Mouse (Mus musculus): ENCODE results near the gene Cnih3. TPM values are rescaled to one million over a fixed set of nuclear protein-coding genes. Genes with fewer than 3 reads are reported as not detected.

Cnih3 gene
- total RNA-seq, 1 experiment = 0.22 TPM

DNA sequence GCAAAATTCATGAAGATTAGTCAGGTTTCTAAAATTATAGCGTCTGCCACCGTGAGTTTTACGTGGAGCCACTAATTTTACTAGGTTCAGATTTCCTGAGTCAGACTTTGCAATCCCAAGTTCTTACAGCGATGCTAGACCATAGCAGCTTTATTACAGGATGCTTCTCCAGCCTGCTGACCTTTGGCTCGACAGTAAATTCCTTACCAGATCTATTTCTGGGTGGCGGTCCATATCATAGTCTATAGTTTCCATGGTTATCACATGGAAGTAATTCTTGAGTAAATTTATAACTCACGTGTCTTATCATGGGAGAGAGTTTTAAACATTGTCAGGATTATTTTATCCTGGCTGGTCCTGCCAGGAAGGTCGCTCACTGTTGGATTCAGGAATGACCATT is 117.0 kb downstream of the Cnih3 start:
- in situ Hi-C loops (cut with MboI; ENCODE audit: low sequenced_read_pairs in 2 of 2, unreplicated experiment in 2 of 2) = no loop called here
- Histone ChIP-seq H3K4me1 (ENCODE audit: control insufficient read depth in 2 of 2, insufficient read depth in 2 of 2, low read length in 2 of 2, poor library complexity in 1 of 2) (no peaks in the 10 kb centered on the region), H3K4me3 (ENCODE audit: insufficient read depth in 1 of 2, low read depth in 1 of 2, low read length in 2 of 2, poor library complexity in 1 of 2, severe bottlenecking in 1 of 2) (no peak overlapping the region), H3K27ac (ENCODE audit: insufficient read depth, low read depth, low read length, poor library complexity, severe bottlenecking) (no peak overlapping the region), H3K9ac (ENCODE audit: insufficient read depth, low read depth, low read length, poor library complexity, severe bottlenecking) (no peak overlapping the region), H3K9me3 (ENCODE audit: control insufficient read depth, insufficient read depth, low read depth, low read length) (no peaks in the 10 kb centered on the region), H3K36me3 (ENCODE audit: control insufficient read depth, insufficient read depth, low read length, poor library complexity, severe bottlenecking) (no peaks in the 10 kb centered on the region)
- TF ChIP-seq ZNF384 (IDR thresholded peaks at IDR 0.05; ENCODE audit: low read depth, low read length) = no peak
- no peak for TF ChIP-seq MAFK (IDR thresholded peaks at IDR 0.05; ENCODE audit: insufficient read depth, low read depth, low read length)
- TF ChIP-seq CHD2 (IDR thresholded peaks at IDR 0.05; ENCODE audit: low read depth, low read length) = no peak
- TF ChIP-seq HCFC1 (IDR thresholded peaks at IDR 0.05; ENCODE audit: borderline replicate concordance, insufficient read depth, low read length) = no peak
- TF ChIP-seq ZC3H11A (IDR thresholded peaks at IDR 0.05; ENCODE audit: borderline replicate concordance, low read depth, low read length) = no peak
- no peak for DNase-seq (ENCODE audit: low read depth, low spot score)

DNA sequence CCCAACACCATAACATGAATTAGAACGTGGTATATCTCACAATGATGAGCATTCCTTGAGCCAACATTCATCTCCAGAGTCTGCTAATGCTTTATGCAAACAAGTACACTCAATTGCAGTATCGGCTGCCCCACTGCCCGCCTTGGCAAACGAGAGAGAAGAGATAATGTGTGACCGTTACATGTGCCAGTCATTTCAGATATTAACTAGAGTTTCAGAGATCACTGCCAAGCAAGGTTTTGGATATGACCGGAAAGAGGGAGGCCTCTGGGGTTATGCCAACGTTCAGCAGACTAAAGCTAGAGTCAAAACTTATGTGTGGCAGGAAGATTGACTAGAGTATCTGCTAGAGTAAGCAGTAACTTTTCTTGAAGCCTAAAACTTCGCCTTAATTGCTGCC is 123.7 kb downstream of the Cnih3 start:
- Histone ChIP-seq H3K4me3 (ENCODE audit: insufficient read depth in 1 of 2, low read depth in 1 of 2, low read length in 2 of 2, poor library complexity in 1 of 2, severe bottlenecking in 1 of 2) (no peak overlapping the region), H3K4me1 (ENCODE audit: control insufficient read depth in 2 of 2, insufficient read depth in 2 of 2, low read length in 2 of 2, poor library complexity in 1 of 2) (no peaks in the 10 kb centered on the region), H3K9ac (ENCODE audit: insufficient read depth, low read depth, low read length, poor library complexity, severe bottlenecking) (no peak overlapping the region), H3K27ac (ENCODE audit: insufficient read depth, low read depth, low read length, poor library complexity, severe bottlenecking) (no peak overlapping the region), H3K36me3 (ENCODE audit: control insufficient read depth, insufficient read depth, low read length, poor library complexity, severe bottlenecking) (no peaks in the 10 kb centered on the region), H3K9me3 (ENCODE audit: control insufficient read depth, insufficient read depth, low read depth, low read length) (no peaks in the 10 kb centered on the region)
- no peak for DNase-seq (ENCODE audit: low read depth, low spot score)
- TF ChIP-seq HCFC1 (IDR thresholded peaks at IDR 0.05; ENCODE audit: borderline replicate concordance, insufficient read depth, low read length) (no peak), CHD2 (IDR thresholded peaks at IDR 0.05; ENCODE audit: low read depth, low read length) (no peak), MAFK (IDR thresholded peaks at IDR 0.05; ENCODE audit: insufficient read depth, low read depth, low read length) (no peak), ZC3H11A (IDR thresholded peaks at IDR 0.05; ENCODE audit: borderline replicate concordance, low read depth, low read length) (no peak), ZNF384 (IDR thresholded peaks at IDR 0.05; ENCODE audit: low read depth, low read length) (no peak)
- in situ Hi-C loops (cut with MboI; ENCODE audit: low sequenced_read_pairs in 2 of 2, unreplicated experiment in 2 of 2) = no loop called here

DNA sequence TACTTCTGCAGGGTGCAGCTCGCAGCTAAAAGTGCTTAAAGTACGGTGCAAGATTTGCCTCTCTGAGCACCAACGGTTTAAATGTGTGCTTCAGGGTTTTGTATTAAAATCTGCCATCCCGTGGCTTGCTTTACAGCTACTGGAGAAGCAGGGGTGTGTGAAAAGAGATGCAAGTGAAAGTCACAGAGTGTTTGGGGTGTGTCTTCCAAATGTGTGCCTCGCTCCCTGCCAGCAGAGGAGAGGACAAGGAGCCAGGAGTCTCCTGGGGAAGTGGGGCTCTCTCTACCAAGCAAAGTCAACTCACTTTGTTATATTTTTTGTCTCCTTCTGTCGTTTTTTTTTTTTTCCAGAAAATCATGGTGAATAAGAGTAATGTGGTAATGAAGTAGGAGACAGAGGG is 124.1 kb downstream of the Cnih3 start:
- no peaks in the 10 kb centered on the region for H3K9me3 ChIP-seq (ENCODE audit: control insufficient read depth, insufficient read depth, low read depth, low read length)
- H3K36me3 ChIP-seq (ENCODE audit: control insufficient read depth, insufficient read depth, low read length, poor library complexity, severe bottlenecking) = no peaks in the 10 kb centered on the region
- no peaks in the 10 kb centered on the region for H3K4me1 ChIP-seq (ENCODE audit: control insufficient read depth in 2 of 2, insufficient read depth in 2 of 2, low read length in 2 of 2, poor library complexity in 1 of 2)
- H3K4me3 ChIP-seq (ENCODE audit: insufficient read depth in 1 of 2, low read depth in 1 of 2, low read length in 2 of 2, poor library complexity in 1 of 2, severe bottlenecking in 1 of 2) = no peak overlapping the region
- in situ Hi-C loops (cut with MboI; ENCODE audit: low sequenced_read_pairs in 2 of 2, unreplicated experiment in 2 of 2) = no loop called here
- no peak for DNase-seq (ENCODE audit: low read depth, low spot score)
- no peak for TF ChIP-seq MAFK (IDR thresholded peaks at IDR 0.05; ENCODE audit: insufficient read depth, low read depth, low read length)
- no peak for TF ChIP-seq ZNF384 (IDR thresholded peaks at IDR 0.05; ENCODE audit: low read depth, low read length)
- no peak for TF ChIP-seq HCFC1 (IDR thresholded peaks at IDR 0.05; ENCODE audit: borderline replicate concordance, insufficient read depth, low read length)
- TF ChIP-seq ZC3H11A (IDR thresholded peaks at IDR 0.05; ENCODE audit: borderline replicate concordance, low read depth, low read length) = no peak
- no peak for TF ChIP-seq CHD2 (IDR thresholded peaks at IDR 0.05; ENCODE audit: low read depth, low read length)
- no peak overlapping the region for H3K27ac ChIP-seq (ENCODE audit: insufficient read depth, low read depth, low read length, poor library complexity, severe bottlenecking)
- no peak overlapping the region for H3K9ac ChIP-seq (ENCODE audit: insufficient read depth, low read depth, low read length, poor library complexity, severe bottlenecking)

DNA sequence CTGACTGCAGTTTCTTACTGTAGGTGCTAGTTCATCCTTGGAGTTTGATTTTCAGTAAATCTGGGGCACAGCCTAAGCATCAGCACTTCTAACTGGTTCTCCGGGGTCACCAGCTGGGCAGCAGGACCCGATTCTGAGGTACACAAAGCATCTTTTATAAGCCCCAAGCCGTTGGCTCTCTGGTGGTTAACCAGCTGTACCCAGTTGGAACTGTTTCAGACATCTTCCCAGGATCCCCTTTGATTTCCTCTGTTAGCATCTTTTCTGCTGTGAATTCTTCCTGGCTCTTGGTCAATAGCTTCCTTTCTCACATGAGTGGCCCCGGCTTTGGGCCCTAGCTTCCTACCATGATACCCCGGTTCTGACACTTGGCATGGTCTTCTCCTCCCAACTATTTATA is 132.3 kb downstream of the Cnih3 start:
- H3K9ac ChIP-seq (ENCODE audit: insufficient read depth, low read depth, low read length, poor library complexity, severe bottlenecking) = no peak overlapping the region
- no peaks in the 10 kb centered on the region for H3K4me1 ChIP-seq (ENCODE audit: control insufficient read depth in 2 of 2, insufficient read depth in 2 of 2, low read length in 2 of 2, poor library complexity in 1 of 2)
- no peaks in the 10 kb centered on the region for H3K9me3 ChIP-seq (ENCODE audit: control insufficient read depth, insufficient read depth, low read depth, low read length)
- no peaks in the 10 kb centered on the region for H3K36me3 ChIP-seq (ENCODE audit: control insufficient read depth, insufficient read depth, low read length, poor library complexity, severe bottlenecking)
- TF ChIP-seq CHD2 (IDR thresholded peaks at IDR 0.05; ENCODE audit: low read depth, low read length) (no peak), ZC3H11A (IDR thresholded peaks at IDR 0.05; ENCODE audit: borderline replicate concordance, low read depth, low read length) (no peak), HCFC1 (IDR thresholded peaks at IDR 0.05; ENCODE audit: borderline replicate concordance, insufficient read depth, low read length) (no peak), MAFK (IDR thresholded peaks at IDR 0.05; ENCODE audit: insufficient read depth, low read depth, low read length) (no peak), ZNF384 (IDR thresholded peaks at IDR 0.05; ENCODE audit: low read depth, low read length) (no peak)
- H3K4me3 ChIP-seq (ENCODE audit: insufficient read depth in 1 of 2, low read depth in 1 of 2, low read length in 2 of 2, poor library complexity in 1 of 2, severe bottlenecking in 1 of 2) = no peak overlapping the region
- DNase-seq (ENCODE audit: low read depth, low spot score) = no peak
- in situ Hi-C loops (cut with MboI; ENCODE audit: low sequenced_read_pairs in 2 of 2, unreplicated experiment in 2 of 2) = no loop called here
- H3K27ac ChIP-seq (ENCODE audit: insufficient read depth, low read depth, low read length, poor library complexity, severe bottlenecking) = no peak overlapping the region

DNA sequence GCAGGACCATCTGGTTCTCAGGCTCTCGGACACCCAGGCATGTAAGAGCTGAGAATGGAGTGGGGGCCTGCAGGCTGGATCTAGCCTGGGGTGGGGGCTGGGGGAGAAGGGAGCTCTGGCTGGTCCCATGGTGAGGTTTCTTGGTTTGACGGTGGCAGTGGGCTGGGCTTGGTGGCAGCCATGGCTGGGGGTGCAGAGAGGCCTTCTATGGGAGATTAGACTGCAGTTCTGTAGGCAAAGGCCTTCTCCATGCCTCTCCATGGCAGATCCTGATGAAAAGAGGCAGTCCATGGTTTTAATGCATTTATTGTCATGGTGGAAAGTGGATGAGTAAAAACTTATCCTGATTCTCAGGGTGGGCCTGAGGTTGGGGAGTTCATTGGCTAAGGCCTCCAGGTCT is 151.0 kb downstream of the Cnih3 start:
- Histone ChIP-seq H3K9me3 (ENCODE audit: control insufficient read depth, insufficient read depth, low read depth, low read length) (0 out of 2 replicates have a peak, but pooled peaks cover 2% of the 10 kb centered on the region), H3K36me3 (ENCODE audit: control insufficient read depth, insufficient read depth, low read length, poor library complexity, severe bottlenecking) (no peaks in the 10 kb centered on the region), H3K4me1 (ENCODE audit: control insufficient read depth in 2 of 2, insufficient read depth in 2 of 2, low read length in 2 of 2, poor library complexity in 1 of 2) (no peaks in the 10 kb centered on the region), H3K9ac (ENCODE audit: insufficient read depth, low read depth, low read length, poor library complexity, severe bottlenecking) (no peak overlapping the region), H3K27ac (ENCODE audit: insufficient read depth, low read depth, low read length, poor library complexity, severe bottlenecking) (no peak overlapping the region), H3K4me3 (ENCODE audit: insufficient read depth in 1 of 2, low read depth in 1 of 2, low read length in 2 of 2, poor library complexity in 1 of 2, severe bottlenecking in 1 of 2) (no peak overlapping the region)
- in situ Hi-C loops (cut with MboI; ENCODE audit: low sequenced_read_pairs in 2 of 2, unreplicated experiment in 2 of 2) = no loop called here
- DNase-seq (ENCODE audit: low read depth, low spot score) = no peak
- TF ChIP-seq CHD2 (IDR thresholded peaks at IDR 0.05; ENCODE audit: low read depth, low read length) = no peak
- no peak for TF ChIP-seq ZC3H11A (IDR thresholded peaks at IDR 0.05; ENCODE audit: borderline replicate concordance, low read depth, low read length)
- TF ChIP-seq MAFK (IDR thresholded peaks at IDR 0.05; ENCODE audit: insufficient read depth, low read depth, low read length) = no peak
- TF ChIP-seq ZNF384 (IDR thresholded peaks at IDR 0.05; ENCODE audit: low read depth, low read length) = no peak
- TF ChIP-seq HCFC1 (IDR thresholded peaks at IDR 0.05; ENCODE audit: borderline replicate concordance, insufficient read depth, low read length) = no peak

All from ES-E14 (cell line).